Mouse (Mus musculus): ENCODE results near the gene Prkch.

DNA sequence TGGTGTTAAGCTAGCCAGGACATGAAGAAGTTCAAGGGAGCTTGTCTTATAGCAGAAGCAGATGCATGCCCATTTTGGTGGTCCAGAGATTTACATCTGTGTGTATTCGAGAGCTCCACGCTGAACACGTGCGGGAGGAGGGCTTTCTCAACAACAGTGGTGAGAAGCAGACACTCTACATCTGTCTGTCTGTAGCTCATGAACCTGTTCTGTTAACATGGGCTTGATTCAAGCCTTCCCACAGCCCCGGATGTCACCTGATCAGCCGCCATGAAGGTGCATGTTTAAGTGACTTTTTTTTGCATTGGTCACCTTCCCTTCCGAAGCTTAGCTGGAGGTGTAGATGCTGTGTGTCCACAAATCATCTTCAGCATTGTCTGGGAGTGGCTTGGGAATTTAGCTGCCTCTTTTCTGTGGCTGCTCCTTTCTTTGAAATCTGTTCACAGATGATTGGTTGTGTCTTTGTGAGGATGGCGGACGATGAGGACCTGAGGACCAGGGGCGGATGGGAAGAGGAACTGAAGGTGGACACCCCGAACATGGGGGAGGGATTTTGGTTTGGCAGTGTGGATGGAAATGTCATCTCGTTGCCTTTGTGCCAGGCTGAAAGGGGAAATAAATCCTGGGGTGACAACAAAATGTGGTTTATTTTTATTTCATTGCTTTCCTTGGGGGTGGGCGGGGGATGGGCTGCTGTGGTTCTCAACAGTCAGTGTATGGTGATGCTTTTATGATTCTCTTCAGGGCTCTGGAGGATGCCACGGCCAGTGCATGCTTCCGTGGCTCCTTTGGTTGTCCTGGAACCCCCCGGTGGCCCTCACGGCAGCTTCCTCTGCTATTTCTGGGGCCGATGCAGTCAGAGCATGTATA, 25.3 kb downstream of the Prkch start:
- TF ChIP-seq CTCF (IDR thresholded peaks at IDR 0.05; ENCODE audit: borderline replicate concordance, control insufficient read depth, extremely low read depth, insufficient read depth, low read length, poor library complexity) (no peak), POLR2A (IDR thresholded peaks at IDR 0.05; ENCODE audit: control insufficient read depth, extremely low read depth, insufficient read depth, low read length, poor library complexity) (no peak)

Measured in thymus, adult 2 months (tissue).